Mouse (Mus musculus): ENCODE data around the gene Dcbld2.

Gene Dcbld2

GRCm38 (mm10) chr16:58408062-58408486 is at the start of gene Dcbld2:
TSS of gene Dcbld2 (plus strand) at chr16:58408443.
- peak; percentile 98 for DNase-seq (ENCODE audit: low read depth, low spot score)

GRCm38 (mm10) chr16:58377170-58377569 is 31.1 kb upstream of the Dcbld2 start:
- no peak for DNase-seq (ENCODE audit: low read depth, low spot score)

- DNase-seq (ENCODE audit: low read depth, low spot score): no peak
Measured at GRCm38 (mm10) chr16:58377756-58378503, 30.3 kb upstream of the Dcbld2 start.

GRCm38 (mm10) chr16:58386241-58386757 is 21.9 kb upstream of the Dcbld2 start:
- no peak for DNase-seq (ENCODE audit: low read depth, low spot score)

- DNase-seq (ENCODE audit: low read depth, low spot score): no peak
Measured at GRCm38 (mm10) chr16:58389143-58389755, 19.0 kb upstream of the Dcbld2 start.

GRCm38 (mm10) chr16:58393036-58393435 is 15.2 kb upstream of the Dcbld2 start:
- DNase-seq (ENCODE audit: low read depth, low spot score): no peak

GRCm38 (mm10) chr16:58394156-58394555 is 14.1 kb upstream of the Dcbld2 start:
- DNase-seq (ENCODE audit: low read depth, low spot score): no peak

- DNase-seq (ENCODE audit: low read depth, low spot score): no peak
Measured at GRCm38 (mm10) chr16:58398604-58399003, 9.6 kb upstream of the Dcbld2 start.

- no peak for DNase-seq (ENCODE audit: low read depth, low spot score)
Measured at GRCm38 (mm10) chr16:58401079-58401478, 7.2 kb upstream of the Dcbld2 start.

GRCm38 (mm10) chr16:58404665-58405064 is 3.6 kb upstream of the Dcbld2 start:
- no peak for DNase-seq (ENCODE audit: low read depth, low spot score)

- DNase-seq (ENCODE audit: low read depth, low spot score): no peak
Measured at GRCm38 (mm10) chr16:58405271-58405670, 3.0 kb upstream of the Dcbld2 start.

GRCm38 (mm10) chr16:58408487-58409281 is 441 bp downstream of the Dcbld2 start:
- DNase-seq (ENCODE audit: low read depth, low spot score): no peak

GRCm38 (mm10) chr16:58409825-58410224 is 1.6 kb downstream of the Dcbld2 start:
- no peak for DNase-seq (ENCODE audit: low read depth, low spot score)

- DNase-seq (ENCODE audit: low read depth, low spot score): no peak
Measured at GRCm38 (mm10) chr16:58414801-58415200, 6.6 kb downstream of the Dcbld2 start.

GRCm38 (mm10) chr16:58415500-58415899 is 7.3 kb downstream of the Dcbld2 start:
- DNase-seq (ENCODE audit: low read depth, low spot score): no peak

GRCm38 (mm10) chr16:58421696-58422354 is 13.6 kb downstream of the Dcbld2 start:
- DNase-seq (ENCODE audit: low read depth, low spot score): no peak

GRCm38 (mm10) chr16:58430246-58430645 is 22.0 kb downstream of the Dcbld2 start:
- DNase-seq (ENCODE audit: low read depth, low spot score): no peak

- no peak for DNase-seq (ENCODE audit: low read depth, low spot score)
Measured at GRCm38 (mm10) chr16:58432384-58432783, 24.1 kb downstream of the Dcbld2 start.

GRCm38 (mm10) chr16:58444735-58445134 is 36.5 kb downstream of the Dcbld2 start:
- no peak for DNase-seq (ENCODE audit: low read depth, low spot score)

- DNase-seq (ENCODE audit: low read depth, low spot score): no peak
Measured at GRCm38 (mm10) chr16:58446281-58447259, 38.3 kb downstream of the Dcbld2 start.
